Comparison of ENCODE assay signal across 15 mouse cellular contexts in genomic region chr13:83740771-83741170, GRCm38 (mm10).
DNase-seq lines count a peak whose midpoint lies in the region; ATAC-seq and TF ChIP-seq lines count a peak whose summit lies in the region.
"Had no signal": no experiment of that assay in that cellular context is flagged by ENCODE, and none has a peak within 500 bp of the region (broad histone marks: within the 10 kb centered on the region; RNA-seq: fewer than 3 reads in every experiment).

No protein-coding gene starts in this region.

- peak overlapping the region; percentile 100 for H3K9ac ChIP-seq in forebrain, postnatal 0 days
- H3K9ac ChIP-seq in midbrain, embryonic 14.5 days (replicated peaks; ENCODE audit: low read length) = peak overlapping the region; percentile 93
- H3K9ac ChIP-seq: embryonic facial prominence, embryonic 13.5 days; heart, embryonic 15.5 days; limb, embryonic 12.5 days had no signal

- no peaks in the 10 kb centered on the region for H3K27me3 ChIP-seq in forebrain, postnatal 0 days (ENCODE audit: insufficient read depth, low read length)
- no peaks in the 10 kb centered on the region for H3K27me3 ChIP-seq in midbrain, embryonic 14.5 days (ENCODE audit: control insufficient read depth, insufficient read depth, low read length)

- 4% methylated on average over 4 of the region's 4 CpGs for WGBS in forebrain, postnatal 0 days
- 5% methylated on average over 4 of the region's 4 CpGs for WGBS in midbrain, embryonic 14.5 days

- peak overlapping the region; percentile 98 for H3K27ac ChIP-seq in forebrain, postnatal 0 days (ENCODE audit: low read depth, low read length)
- H3K27ac ChIP-seq in midbrain, embryonic 14.5 days (replicated peaks; ENCODE audit: low read depth, low read length) = peak overlapping the region; percentile 97
- H3K27ac ChIP-seq: embryonic facial prominence, embryonic 13.5 days; gastrocnemius, adult 2 months; heart, embryonic 15.5 days; limb, embryonic 12.5 days had no signal

- peaks cover 21% of the 10 kb centered on the region for H3K36me3 ChIP-seq in forebrain, postnatal 0 days (ENCODE audit: insufficient read depth)
- H3K36me3 ChIP-seq in midbrain, embryonic 14.5 days (ENCODE audit: control insufficient read depth, insufficient read depth, low read length) = peaks cover 43% of the 10 kb centered on the region
- H3K36me3 ChIP-seq: embryonic facial prominence, embryonic 13.5 days; heart, embryonic 15.5 days; limb, embryonic 12.5 days had no signal

- H3K4me1 ChIP-seq in forebrain, postnatal 0 days (ENCODE audit: insufficient read depth) = no peaks in the 10 kb centered on the region
- H3K4me1 ChIP-seq in midbrain, embryonic 14.5 days (ENCODE audit: control insufficient read depth, insufficient read depth, low read length) = peaks cover 18% of the 10 kb centered on the region; the same call in 1 of the 2 replicates
- H3K4me1 ChIP-seq: embryonic facial prominence, embryonic 13.5 days had no signal

- ATAC-seq in cerebellum, adult (ENCODE audit: insufficient number of reproducible peaks, low FRiP score, low TSS enrichment) = no peak
- ATAC-seq in forebrain, postnatal 0 days = no peak
- no peak for ATAC-seq in midbrain, embryonic 14.5 days (ENCODE audit: low FRiP score, low TSS enrichment)

- peak overlapping the region; percentile 48 for H3K4me3 ChIP-seq in forebrain, postnatal 0 days (ENCODE audit: low read depth, low read length)
- H3K4me3 ChIP-seq in midbrain, embryonic 14.5 days (replicated peaks; ENCODE audit: low read depth, low read length) = peak overlapping the region; percentile 86
- H3K4me3 ChIP-seq: embryonic facial prominence, embryonic 13.5 days; gastrocnemius, adult 2 months; heart, embryonic 15.5 days; limb, embryonic 12.5 days; megakaryocyte, embryonic 14.5 days had no signal

- peak overlapping the region; percentile 71 for H3K4me2 ChIP-seq in forebrain, postnatal 0 days (ENCODE audit: low read depth)
- peak overlapping the region; percentile 95 for H3K4me2 ChIP-seq in midbrain, embryonic 14.5 days (ENCODE audit: low read length)
- H3K4me2 ChIP-seq: embryonic facial prominence, embryonic 13.5 days; heart, embryonic 15.5 days; limb, embryonic 12.5 days had no signal

- no peak for TF ChIP-seq CTCF in forebrain, postnatal 0 days (IDR thresholded peaks at IDR 0.05; ENCODE audit: low read depth)

- peak; percentile 16 for DNase-seq in cerebellum, adult 9-11 months
- DNase-seq in ZHBTc4 (ENCODE audit: low read depth, low spot score) = peak; percentile 63
- DNase-seq in forebrain, postnatal 0 days = peak; percentile 77
- peak; percentile 66 for DNase-seq in midbrain, embryonic 14.5 days
- DNase-seq in adrenal gland, adult 18-20 months (ENCODE audit: low spot score in 2 of 2) = no peak
- no peak for DNase-seq in urinary bladder, postnatal 25 days (ENCODE audit: low spot score)
- DNase-seq in c-Kit-positive CD71-positive TER-119-positive erythroid progenitor cells, embryonic 14.5 days (ENCODE audit: low spot score) = no peak
- DNase-seq: gastrocnemius, adult 2 months; kidney, adult 2 months; lung, adult 18-20 months had no signal

- no peaks in the 10 kb centered on the region for H3K9me3 ChIP-seq in forebrain, postnatal 0 days (ENCODE audit: low read length)
- no peaks in the 10 kb centered on the region for H3K9me3 ChIP-seq in midbrain, embryonic 14.5 days (ENCODE audit: control insufficient read depth, low read length)
- H3K9me3 ChIP-seq: embryonic facial prominence, embryonic 13.5 days; heart, embryonic 15.5 days; limb, embryonic 12.5 days; megakaryocyte, embryonic 14.5 days had no signal

Comparison
In these comparisons a context has a peak if more than half of its experiments do, and no peak if none do; other contexts are left out.
1. DNase-seq: peak in cerebellum, adult 9-11 months (single experiment), ZHBTc4 (single experiment), forebrain, postnatal 0 days (single experiment) and midbrain, embryonic 14.5 days (single experiment); none in adrenal gland, adult 18-20 months (0 of 2), urinary bladder, postnatal 25 days (single experiment) and c-Kit-positive CD71-positive TER-119-positive erythroid progenitor cells, embryonic 14.5 days (single experiment).